Mouse (Mus musculus): Measurements from ENCODE around the gene Trabd.

DNA sequence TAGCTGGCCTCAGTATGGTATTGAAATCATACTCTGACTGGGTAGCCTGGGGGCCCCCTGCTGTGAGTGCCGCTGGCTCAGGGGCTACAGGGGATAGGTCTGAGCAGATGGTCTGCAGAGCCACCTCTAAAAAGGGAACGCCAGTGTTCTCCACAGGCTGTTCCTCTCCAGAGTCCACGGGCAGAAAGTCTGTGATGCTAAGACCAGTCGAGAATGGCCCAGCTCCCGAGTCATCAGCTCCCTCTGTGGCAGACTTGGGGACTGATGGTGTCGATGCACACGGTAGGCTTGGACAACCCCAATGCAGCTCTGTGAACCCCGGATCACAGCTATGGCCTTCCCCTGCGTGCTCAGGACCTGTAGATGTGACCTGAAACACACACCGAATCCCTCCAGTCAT is 29.0 kb downstream of the Trabd start:
- TF ChIP-seq CTCF (IDR thresholded peaks at IDR 0.05; ENCODE audit: control insufficient read depth, insufficient read depth, low read length) (no peak), POLR2A (IDR thresholded peaks at IDR 0.05; ENCODE audit: borderline replicate concordance, control insufficient read depth, low read depth, low read length) (no peak)
